Mouse (Mus musculus) MEL (cell line): ENCODE data around the gene Fyb. TPM values are rescaled to one million over a fixed set of nuclear protein-coding genes. Genes with fewer than 3 reads are reported as not detected.

Experiments
- DNase-seq: peaks from one replicate; pipeline ENCODE4 v3.0.0; 2011; ENCODE audit warnings: low read depth, low spot score
- H3K27ac ChIP-seq: 2 replicates; pipeline ENCODE4 v1.5.1; 2012; ENCODE audit warnings: low read depth, mild to moderate bottlenecking, control low read depth, low read length, moderate library complexity; ENCODE audit not compliant: control insufficient read depth
- H3K27me3 ChIP-seq, 2 experiments: fragments of 150-350 bp in 1 of 2; sonication (generic) in 1 of 2; 2 replicates each; pipeline ENCODE4 v1.6.1; 2012; ENCODE audit warnings: low read length in 2 of 2, mild to moderate bottlenecking in 2 of 2, improper control_type of control experiment in 1 of 2, moderate library complexity in 1 of 2; ENCODE audit not compliant: insufficient read depth in 2 of 2, control insufficient read depth in 1 of 2
- H3K36me3 ChIP-seq, 2 experiments: 2 replicates each; pipeline ENCODE4 v1.6.1; 2012 to 2014; ENCODE audit warnings: low read length in 2 of 2, improper control_type of control experiment in 1 of 2, inconsistent platforms in 1 of 2, mild to moderate bottlenecking in 1 of 2; ENCODE audit not compliant: insufficient read depth in 2 of 2, control insufficient read depth in 1 of 2
- H3K4me1 ChIP-seq, 2 experiments: fragments of 150-350 bp in 1 of 2; sonication (generic) in 1 of 2; 2 replicates each; pipeline ENCODE4 v1.6.1; 2012; ENCODE audit warnings: low read length in 2 of 2, improper control_type of control experiment in 1 of 2, mild to moderate bottlenecking in 1 of 2; ENCODE audit not compliant: insufficient read depth in 2 of 2, control insufficient read depth in 1 of 2
- H3K4me3 ChIP-seq, 2 experiments: fragments of 150-350 bp in 1 of 2; sonication (generic) in 1 of 2; 2 replicates each; pipeline ENCODE4 v1.5.1; 2012; ENCODE audit warnings: low read depth in 2 of 2, low read length in 2 of 2, mild to moderate bottlenecking in 2 of 2, moderate library complexity in 2 of 2, control low read depth in 1 of 2, improper control_type of control experiment in 1 of 2; ENCODE audit not compliant: control insufficient read depth in 1 of 2, insufficient read depth in 1 of 2
- H3K79me2 ChIP-seq: 2 replicates; pipeline ENCODE4 v1.6.1; 2012; ENCODE audit warnings: mild to moderate bottlenecking, low read length, moderate library complexity; ENCODE audit not compliant: control insufficient read depth, poor library complexity, insufficient read depth
- H3K9ac ChIP-seq: 2 replicates; pipeline ENCODE4 v1.6.1; 2012; ENCODE audit warnings: low read depth, mild to moderate bottlenecking, control low read depth, low read length, moderate library complexity; ENCODE audit not compliant: control insufficient read depth, poor library complexity, severe bottlenecking
- H3K9me3 ChIP-seq: fragments of 150-350 bp; sonication (generic); replicated peaks from 2 replicates; pipeline ENCODE4 v1.6.1; 2012; ENCODE audit warnings: mild to moderate bottlenecking, low read length, improper control_type of control experiment, moderate library complexity; ENCODE audit not compliant: insufficient read depth
- BHLHE40 ChIP-seq: IDR thresholded peaks from 2 replicates; pipeline ENCODE4 v1.6.1; 2012; ENCODE audit warnings: low read depth, mild to moderate bottlenecking, inconsistent platforms, low read length, improper control_type of control experiment, borderline replicate concordance
- CTCF ChIP-seq, 3 experiments: IDR thresholded peaks in 2 of 3; conservative IDR thresholded peaks in 1 of 3; 2 replicates each; pipeline ENCODE4 v1.5.1; 2011 to 2012; ENCODE audit warnings: low read length in 3 of 3, low read depth in 2 of 3, mild to moderate bottlenecking in 2 of 3, improper control_type of control experiment in 1 of 3, inconsistent platforms in 1 of 3, mixed read lengths in 1 of 3, moderate library complexity in 1 of 3; ENCODE audit not compliant: control insufficient read depth in 1 of 3, insufficient read depth in 1 of 3, poor library complexity in 1 of 3, severe bottlenecking in 1 of 3
- E2F4 ChIP-seq: IDR thresholded peaks from 2 replicates; pipeline ENCODE4 v1.6.1; 2011; ENCODE audit warnings: low read depth, low read length, improper control_type of control experiment, borderline replicate concordance
- ELF1 ChIP-seq: IDR thresholded peaks from 2 replicates; pipeline ENCODE4 v1.6.1; 2014; ENCODE audit warnings: low read depth, mild to moderate bottlenecking, inconsistent platforms, low read length, improper control_type of control experiment, moderate library complexity
- EP300 ChIP-seq, 2 experiments: IDR thresholded peaks; 2 replicates each; pipeline ENCODE4 v1.6.1; 2011; ENCODE audit warnings: improper control_type of control experiment in 2 of 2, low read length in 2 of 2, low read depth in 1 of 2, mild to moderate bottlenecking in 1 of 2
- ETS1 ChIP-seq: IDR thresholded peaks from 2 replicates; pipeline ENCODE4 v1.6.1; 2012; ENCODE audit warnings: low read depth, mild to moderate bottlenecking, inconsistent platforms, low read length, improper control_type of control experiment, moderate library complexity
- GATA1 ChIP-seq: IDR thresholded peaks from 2 replicates; pipeline ENCODE4 v1.6.1; 2011; ENCODE audit warnings: low read depth, low read length, improper control_type of control experiment
- HCFC1 ChIP-seq: IDR thresholded peaks from 2 replicates; pipeline ENCODE4 v1.6.1; 2012; ENCODE audit warnings: low read depth, mild to moderate bottlenecking, inconsistent platforms, low read length, improper control_type of control experiment, moderate library complexity
- JUND ChIP-seq: IDR thresholded peaks from 2 replicates; pipeline ENCODE4 v1.6.1; 2011; ENCODE audit warnings: low read depth, mild to moderate bottlenecking, improper control_type of control experiment, low read length
- MAX ChIP-seq: IDR thresholded peaks from 2 replicates; pipeline ENCODE4 v1.6.1; 2011; ENCODE audit warnings: low read length, improper control_type of control experiment
- MAZ ChIP-seq: IDR thresholded peaks from 2 replicates; pipeline ENCODE4 v1.6.1; 2012; ENCODE audit warnings: low read depth, mild to moderate bottlenecking, inconsistent platforms, low read length, improper control_type of control experiment
- MEF2A ChIP-seq: IDR thresholded peaks from 2 replicates; pipeline ENCODE4 v1.6.1; 2014; ENCODE audit warnings: low read depth, mild to moderate bottlenecking, inconsistent platforms, low read length, improper control_type of control experiment; ENCODE audit not compliant: poor library complexity, insufficient replicate concordance, severe bottlenecking; ENCODE audit errors: extremely low read depth
- MXI1 ChIP-seq: IDR thresholded peaks from 2 replicates; pipeline ENCODE4 v1.6.1; 2011; ENCODE audit warnings: mild to moderate bottlenecking, low read depth, low read length, improper control_type of control experiment
- MYB ChIP-seq: IDR thresholded peaks from 2 replicates; pipeline ENCODE4 v1.6.1; 2011; ENCODE audit warnings: mild to moderate bottlenecking, low read depth, low read length, improper control_type of control experiment
- NELFE ChIP-seq: IDR thresholded peaks from 2 replicates; pipeline ENCODE4 v1.6.1; 2011; ENCODE audit warnings: low read depth, low read length, improper control_type of control experiment
- NRF1 ChIP-seq: IDR thresholded peaks from 2 replicates; pipeline ENCODE4 v1.6.1; 2014; ENCODE audit warnings: low read depth, mild to moderate bottlenecking, inconsistent platforms, low read length, improper control_type of control experiment, moderate library complexity; ENCODE audit not compliant: poor library complexity, insufficient read depth, severe bottlenecking
- POLR2A ChIP-seq, 2 experiments: IDR thresholded peaks; 2 replicates each; pipeline ENCODE4 v1.6.1; 2011 to 2012; ENCODE audit warnings: low read length in 2 of 2, mild to moderate bottlenecking in 2 of 2, control low read depth in 1 of 2, improper control_type of control experiment in 1 of 2, low read depth in 1 of 2, moderate library complexity in 1 of 2; ENCODE audit not compliant: control insufficient read depth in 1 of 2, insufficient read depth in 1 of 2, poor library complexity in 1 of 2
- POLR2AphosphoS2 ChIP-seq: IDR thresholded peaks from 2 replicates; pipeline ENCODE4 v1.6.1; 2011; ENCODE audit warnings: low read length, improper control_type of control experiment
- RCOR1 ChIP-seq: IDR thresholded peaks from 2 replicates; pipeline ENCODE4 v1.6.1; 2012; ENCODE audit warnings: low read depth, mild to moderate bottlenecking, inconsistent platforms, low read length, improper control_type of control experiment
- SMC3 ChIP-seq: IDR thresholded peaks from 2 replicates; pipeline ENCODE4 v1.6.1; 2011; ENCODE audit warnings: low read depth, low read length, improper control_type of control experiment
- TBP ChIP-seq: IDR thresholded peaks from 2 replicates; pipeline ENCODE4 v1.8.0; 2011; ENCODE audit warnings: low read depth, low read length, improper control_type of control experiment
- ZKSCAN1 ChIP-seq: IDR thresholded peaks from 2 replicates; pipeline ENCODE4 v1.6.1; 2012; ENCODE audit warnings: low read depth, mild to moderate bottlenecking, inconsistent platforms, low read length, improper control_type of control experiment, moderate library complexity
- ZNF384 ChIP-seq: IDR thresholded peaks from 2 replicates; pipeline ENCODE4 v1.6.1; 2012; ENCODE audit warnings: low read depth, mild to moderate bottlenecking, inconsistent platforms, low read length, improper control_type of control experiment
- polyA plus RNA-seq, 2 experiments: library from polyadenylated mRNA; stranded (reverse) in 1 of 2; unstranded in 1 of 2; fragments of >175 nt in 1 of 2; fragments of >200 nt in 1 of 2; gene quantifications; 2 replicates each; pipeline versions ENCODE4 v1.2.1 to v1.2.4; 2012; ENCODE audit warnings: low replicate concordance in 2 of 2, low read depth in 1 of 2; ENCODE audit not compliant: insufficient read length in 2 of 2, insufficient read depth in 1 of 2, missing spikeins in 1 of 2
- total RNA-seq: library from RNA; depleted of rRNA; stranded (reverse); fragments of 300-350 nt; gene quantifications from 2 replicates; pipeline ENCODE4 v1.2.3, GENCODE M21; 2012

The Fyb gene
- total and polyA plus RNA-seq, 3 experiments: 175 to 208 TPM; not detected in 1

DNA sequence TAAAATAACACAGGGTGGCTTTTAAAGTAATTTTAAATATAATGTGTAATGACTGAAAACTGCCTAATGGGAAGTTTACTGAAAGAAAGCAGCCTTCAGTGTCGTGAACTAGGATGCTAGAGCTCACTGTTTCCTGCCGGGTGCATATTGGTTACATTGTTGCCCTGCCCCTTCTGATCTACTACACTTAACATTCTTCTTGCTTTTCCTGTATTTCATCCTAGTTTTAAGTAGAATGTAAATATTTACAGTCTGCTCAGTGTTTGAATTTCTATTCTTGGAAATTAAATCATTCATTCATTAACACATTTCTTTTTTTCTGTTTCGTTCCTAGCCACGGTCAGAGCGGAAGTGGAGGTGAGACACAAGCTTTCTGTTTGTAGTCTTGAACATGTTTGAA, 119.6 kb downstream of the Fyb start:
- Histone ChIP-seq H3K9me3 (no peaks in the 10 kb centered on the region), H3K27ac (no peak overlapping the region), H3K79me2 (no peaks in the 10 kb centered on the region), H3K27me3 (no peaks in the 10 kb centered on the region), H3K4me3 (no peak overlapping the region), H3K4me1 (peaks cover 0 to 3% of the 10 kb centered on the region in 2 experiments; a peak in 1 of 4 replicates), H3K9ac (no peak overlapping the region), H3K36me3 (no peaks in the 10 kb centered on the region)
- TF ChIP-seq EP300 (IDR thresholded peaks at IDR 0.05; ENCODE audit: low read depth in 1 of 2, low read length in 2 of 2) (no peak), TBP (no peak), MXI1 (no peak), GATA1 (no peak), ETS1 (no peak), POLR2A (IDR thresholded peaks at IDR 0.05; ENCODE audit: control insufficient read depth in 1 of 2, insufficient read depth in 1 of 2, low read depth in 1 of 2, low read length in 2 of 2, poor library complexity in 1 of 2) (no peak), NELFE (no peak), JUND (no peak), ELF1 (no peak), MYB (no peak), MAX (no peak)
- DNase-seq: no peak

DNA sequence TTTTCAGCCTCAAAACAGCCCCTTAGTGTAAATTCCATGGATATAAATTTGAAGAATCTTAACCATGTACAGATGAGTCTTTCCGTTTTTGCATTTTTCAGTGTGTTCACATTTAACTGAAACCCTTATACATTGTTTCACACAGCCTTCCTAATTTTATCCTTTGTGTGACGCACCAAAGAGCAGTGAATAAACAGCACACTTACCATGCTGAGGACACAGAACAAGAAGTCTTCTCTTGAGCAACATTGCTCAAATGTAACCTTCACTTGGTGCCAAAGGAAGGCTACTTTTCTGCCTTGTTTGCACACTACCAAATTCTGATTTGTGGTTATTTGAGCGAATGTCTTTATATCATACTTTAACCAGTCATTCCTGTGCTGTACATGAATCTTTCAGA, 122.8 kb downstream of the Fyb start:
- no peaks in the 10 kb centered on the region for H3K79me2 ChIP-seq
- no peaks in the 10 kb centered on the region for H3K9me3 ChIP-seq
- TF ChIP-seq E2F4: no peak
- no peak for TF ChIP-seq POLR2A (IDR thresholded peaks at IDR 0.05; ENCODE audit: control insufficient read depth in 1 of 2, insufficient read depth in 1 of 2, low read depth in 1 of 2, low read length in 2 of 2, poor library complexity in 1 of 2)
- no peak for TF ChIP-seq CTCF (IDR thresholded peaks at IDR 0.05 in 2 of 3, conservative IDR thresholded peaks at IDR 0.05 in 1 of 3; ENCODE audit: control insufficient read depth in 1 of 3, insufficient read depth in 1 of 3, low read depth in 2 of 3, low read length in 3 of 3, poor library complexity in 1 of 3, severe bottlenecking in 1 of 3)
- TF ChIP-seq POLR2AphosphoS2: no peak
- no peak for TF ChIP-seq MXI1
- no peak for TF ChIP-seq JUND
- no peak for TF ChIP-seq ZNF384
- no peak for TF ChIP-seq ZKSCAN1
- no peak for TF ChIP-seq NRF1
- TF ChIP-seq HCFC1: no peak
- TF ChIP-seq SMC3: no peak
- TF ChIP-seq MEF2A: no peak
- no peak for TF ChIP-seq RCOR1
- TF ChIP-seq MAX: no peak
- TF ChIP-seq BHLHE40: no peak
- TF ChIP-seq MAZ: no peak
- peaks cover 0 to 3% of the 10 kb centered on the region in 2 experiments; a peak in 1 of 4 replicates for H3K4me1 ChIP-seq
- H3K4me3 ChIP-seq: no peak overlapping the region
- H3K36me3 ChIP-seq: no peaks in the 10 kb centered on the region
- DNase-seq: no peak
- H3K27me3 ChIP-seq: no peaks in the 10 kb centered on the region
- no peak overlapping the region for H3K9ac ChIP-seq
- no peak overlapping the region for H3K27ac ChIP-seq
